ENCODE assay signal across 9 mouse cellular contexts in genomic region chr10:81358841-81359240, GRCm38 (mm10). TPM values are rescaled to one million over a fixed set of nuclear protein-coding genes. Genes with fewer than 3 reads are reported as not detected.
A peak's percentile ranks its signal among the peaks of the same experiment; 100 is the strongest.
DNase-seq lines count a peak whose midpoint lies in the region; ATAC-seq and TF ChIP-seq lines count a peak whose summit lies in the region.
"Had no signal": no experiment of that assay in that cellular context is flagged by ENCODE, and none has a peak within 500 bp of the region (broad histone marks: within the 10 kb centered on the region; RNA-seq: fewer than 3 reads in every experiment).

No protein-coding gene starts in this region.

- no peak for TF ChIP-seq CTCF in liver, adult 2 months (IDR thresholded peaks at IDR 0.05; ENCODE audit: low read depth, low read length)

- H3K9me3 ChIP-seq in embryonic facial prominence, embryonic 14.5 days (ENCODE audit: control insufficient read depth, low read length), result no peaks in the 10 kb centered on the region
- H3K9me3 ChIP-seq in neural tube, embryonic 14.5 days (ENCODE audit: control insufficient read depth, low read length), result no peaks in the 10 kb centered on the region

- H3K36me3 ChIP-seq in liver, adult 2 months (ENCODE audit: control insufficient read depth, insufficient read depth, low read length), result no peaks in the 10 kb centered on the region
- 0 out of 2 replicates have a peak, but pooled peaks cover 6% of the 10 kb centered on the region for H3K36me3 ChIP-seq in embryonic facial prominence, embryonic 14.5 days (ENCODE audit: control insufficient read depth, insufficient read depth, low read length)
- no peaks in the 10 kb centered on the region for H3K36me3 ChIP-seq in neural tube, embryonic 14.5 days (ENCODE audit: control insufficient read depth, insufficient read depth, low read length)

- H3K79me2 ChIP-seq in liver, adult 2 months (ENCODE audit: control insufficient read depth, insufficient read depth, low read length), result 0 out of 2 replicates have a peak, but pooled peaks cover 3% of the 10 kb centered on the region

- H3K4me2 ChIP-seq in embryonic facial prominence, embryonic 14.5 days (ENCODE audit: low read depth, low read length), result peak overlapping the region; percentile 98; the same call in 1 of the 2 replicates
- H3K4me2 ChIP-seq in neural tube, embryonic 14.5 days (ENCODE audit: low read depth, low read length), result peak overlapping the region; percentile 85; the same call in 1 of the 2 replicates

- H3K9ac ChIP-seq in liver, adult 2 months (ENCODE audit: low read depth, low read length), result no peak overlapping the region
- peak overlapping the region; percentile 83 for H3K9ac ChIP-seq in embryonic facial prominence, embryonic 14.5 days (ENCODE audit: low read depth, low read length)
- 0 out of 2 replicates have a peak overlapping the region, but pooled peaks have one; percentile 75 for H3K9ac ChIP-seq in neural tube, embryonic 14.5 days (replicated peaks; ENCODE audit: low read depth, low read length)

- TF ChIP-seq POLR2A in liver, adult 2 months (IDR thresholded peaks at IDR 0.05; ENCODE audit: extremely low read depth, insufficient read depth, low read length), result no peak

- peaks cover 13% of the 10 kb centered on the region for H3K4me1 ChIP-seq in liver, adult 2 months (ENCODE audit: control insufficient read depth, insufficient read depth, low read length)
- peaks cover 15% of the 10 kb centered on the region for H3K4me1 ChIP-seq in embryonic facial prominence, embryonic 14.5 days (ENCODE audit: control insufficient read depth, insufficient read depth, low read length)
- peaks cover 9% of the 10 kb centered on the region; the same call in 1 of the 2 replicates for H3K4me1 ChIP-seq in neural tube, embryonic 14.5 days (ENCODE audit: control insufficient read depth, insufficient read depth, low read length)

- no peaks in the 10 kb centered on the region for H3K27me3 ChIP-seq in liver, adult 2 months (ENCODE audit: control insufficient read depth, insufficient read depth, low read length)
- H3K27me3 ChIP-seq in embryonic facial prominence, embryonic 14.5 days (replicated peaks; ENCODE audit: control insufficient read depth, insufficient read depth, low read length), result peaks cover 13% of the 10 kb centered on the region
- 0 out of 2 replicates have a peak, but pooled peaks cover 3% of the 10 kb centered on the region for H3K27me3 ChIP-seq in neural tube, embryonic 14.5 days (ENCODE audit: control insufficient read depth, insufficient read depth, low read length)

- no peak overlapping the region for H3K4me3 ChIP-seq in liver, adult 2 months (ENCODE audit: insufficient read depth, low read depth, low read length)
- peak overlapping the region; percentile 81; the same call in 1 of the 2 replicates for H3K4me3 ChIP-seq in embryonic facial prominence, embryonic 14.5 days (ENCODE audit: low read depth, low read length)
- H3K4me3 ChIP-seq in neural tube, embryonic 14.5 days (ENCODE audit: low read depth, low read length), result 0 out of 2 replicates have a peak overlapping the region, but pooled peaks have one; percentile 67

- H3K27ac ChIP-seq in liver, adult 2 months (replicated peaks; ENCODE audit: insufficient read depth, low read depth, low read length), result no peak overlapping the region
- H3K27ac ChIP-seq in embryonic facial prominence, embryonic 14.5 days (replicated peaks; ENCODE audit: low read depth, low read length), result no peak overlapping the region
- H3K27ac ChIP-seq in neural tube, embryonic 14.5 days (ENCODE audit: low read depth, low read length), result no peak overlapping the region

- 11% methylated on average over 1 of the region's 1 CpGs for whole genome bisulfite sequencing in liver, adult 2 months
- WGBS in embryonic facial prominence, embryonic 14.5 days, result 61% methylated on average over 1 of the region's 1 CpGs
- WGBS in neural tube, embryonic 14.5 days, result 70% methylated on average over 1 of the region's 1 CpGs

- no peak for ATAC-seq in embryonic facial prominence, embryonic 14.5 days (ENCODE audit: low read depth)
- ATAC-seq in neural tube, embryonic 14.5 days (ENCODE audit: low read depth), result no peak

- peak; percentile 50 for DNase-seq in liver, adult 2 months (ENCODE audit: extremely low read depth, low read depth, low spot score)
- no peak for DNase-seq in liver
- DNase-seq in embryonic facial prominence, embryonic 14.5 days (ENCODE audit: low spot score), result no peak
- peak; percentile 48 to 76 for DNase-seq in kidney, postnatal 25 days
- DNase-seq in cerebellum, postnatal 4 days (ENCODE audit: low spot score in 2 of 2), result no peak
- no peak for DNase-seq in Muller cell, postnatal 12 days (ENCODE audit: inconsistent ontology term)
- DNase-seq in gastrocnemius, postnatal 25 days, result no peak
- DNase-seq: adrenal gland, postnatal 10 days had no signal

RNA-seq across cellular contexts. Expression of gene Mfsd12, which starts 1.6 kb away (rescaled TPM):
- 5.3 and 7.4 TPM in 2 replicates for total RNA-seq in liver, adult 2 months (2014; rRNA removed)
- 12.8 and 13.4 TPM in 2 replicates for polyA plus RNA-seq in liver, adult 2 months (2012; rRNA removed)
- 6.8 and 9.8 TPM in 2 replicates for polyA plus RNA-seq in embryonic facial prominence, embryonic 14.5 days (2014; fragmentation: Nextera tagmentation; extraction: Ambion mirVana)
- polyA plus RNA-seq in neural tube, embryonic 14.5 days (2014; fragmentation: Nextera tagmentation; extraction: Ambion mirVana), result 8.4 and 8.7 TPM in 2 replicates
- 1 to 10 TPM; 2.3 to 2.9 TPM for total RNA-seq in gastrocnemius, postnatal 25 days (2021)

RNA-seq across cellular contexts. Expression of gene 4930404N11Rik, which starts 6.8 kb away (rescaled TPM):
- total RNA-seq in liver, adult 2 months (2014; rRNA removed), result 0.47 TPM in 1 of 2 replicates, not detected in the other
- polyA plus RNA-seq in liver, adult 2 months (2012; rRNA removed), result 0.12 and 0.37 TPM in 2 replicates
- 0.31 and 0.71 TPM in 2 replicates for polyA plus RNA-seq in embryonic facial prominence, embryonic 14.5 days (2014; fragmentation: Nextera tagmentation; extraction: Ambion mirVana)
- 0.39 and 0.42 TPM in 2 replicates for polyA plus RNA-seq in neural tube, embryonic 14.5 days (2014; fragmentation: Nextera tagmentation; extraction: Ambion mirVana)
- under 1 TPM; 0.48 to 0.49 TPM for total RNA-seq in gastrocnemius, postnatal 25 days (2021)

RNA-seq across cellular contexts. Expression of gene Hmg20b, which starts 8.6 kb away (rescaled TPM):
- 9.9 and 10.8 TPM in 2 replicates for total RNA-seq in liver, adult 2 months (2014; rRNA removed)
- polyA plus RNA-seq in liver, adult 2 months (2012; rRNA removed), result 48.1 and 54.0 TPM in 2 replicates
- 66.8 and 78.7 TPM in 2 replicates for polyA plus RNA-seq in embryonic facial prominence, embryonic 14.5 days (2014; fragmentation: Nextera tagmentation; extraction: Ambion mirVana)
- polyA plus RNA-seq in neural tube, embryonic 14.5 days (2014; fragmentation: Nextera tagmentation; extraction: Ambion mirVana), result 29.9 and 38.0 TPM in 2 replicates
- 10 to 100 TPM; 22.9 to 29.6 TPM for total RNA-seq in gastrocnemius, postnatal 25 days (2021)

RNA-seq across cellular contexts. Expression of gene Gipc3, which starts 15.8 kb away (rescaled TPM):
- under 0.01 and 0.27 TPM in 2 replicates for total RNA-seq in liver, adult 2 months (2014; rRNA removed)
- 0.51 and 0.57 TPM in 2 replicates for polyA plus RNA-seq in liver, adult 2 months (2012; rRNA removed)
- polyA plus RNA-seq in embryonic facial prominence, embryonic 14.5 days (2014; fragmentation: Nextera tagmentation; extraction: Ambion mirVana), result 0.04 and 0.14 TPM in 2 replicates
- polyA plus RNA-seq in neural tube, embryonic 14.5 days (2014; fragmentation: Nextera tagmentation; extraction: Ambion mirVana), result 0.05 and 0.08 TPM in 2 replicates
- 1 to 10 TPM; 1.0 to 1.3 TPM for total RNA-seq in gastrocnemius, postnatal 25 days (2021)

RNA-seq across cellular contexts. Expression of gene Fzr1, which starts 19.5 kb away (rescaled TPM):
- total RNA-seq in liver, adult 2 months (2014; rRNA removed), result 6.2 and 8.1 TPM in 2 replicates
- polyA plus RNA-seq in liver, adult 2 months (2012; rRNA removed), result 20.9 and 29.9 TPM in 2 replicates
- polyA plus RNA-seq in embryonic facial prominence, embryonic 14.5 days (2014; fragmentation: Nextera tagmentation; extraction: Ambion mirVana), result 69.5 and 90.1 TPM in 2 replicates
- polyA plus RNA-seq in neural tube, embryonic 14.5 days (2014; fragmentation: Nextera tagmentation; extraction: Ambion mirVana), result 114 and 125 TPM in 2 replicates
- 10 to 100 TPM; 13.5 to 14.0 TPM for total RNA-seq in gastrocnemius, postnatal 25 days (2021)

Comparison
In these comparisons a context has a peak if more than half of its experiments do, and no peak if none do; other contexts are left out.
1. DNase-seq: peak in liver, adult 2 months (single experiment) and kidney, postnatal 25 days (2 of 2); none in liver (single experiment), embryonic facial prominence, embryonic 14.5 days (single experiment), cerebellum, postnatal 4 days (0 of 2), Muller cell, postnatal 12 days (single experiment) and gastrocnemius, postnatal 25 days (single experiment).